Mouse (Mus musculus): ENCODE measurements at regions not wholly inside any gene's neighbourhood (a gene's known extent, or its start where the extent isn't known, plus 50 kb on each side); places are given as distances from the start of the nearest gene placed in this dataset.

DNA sequence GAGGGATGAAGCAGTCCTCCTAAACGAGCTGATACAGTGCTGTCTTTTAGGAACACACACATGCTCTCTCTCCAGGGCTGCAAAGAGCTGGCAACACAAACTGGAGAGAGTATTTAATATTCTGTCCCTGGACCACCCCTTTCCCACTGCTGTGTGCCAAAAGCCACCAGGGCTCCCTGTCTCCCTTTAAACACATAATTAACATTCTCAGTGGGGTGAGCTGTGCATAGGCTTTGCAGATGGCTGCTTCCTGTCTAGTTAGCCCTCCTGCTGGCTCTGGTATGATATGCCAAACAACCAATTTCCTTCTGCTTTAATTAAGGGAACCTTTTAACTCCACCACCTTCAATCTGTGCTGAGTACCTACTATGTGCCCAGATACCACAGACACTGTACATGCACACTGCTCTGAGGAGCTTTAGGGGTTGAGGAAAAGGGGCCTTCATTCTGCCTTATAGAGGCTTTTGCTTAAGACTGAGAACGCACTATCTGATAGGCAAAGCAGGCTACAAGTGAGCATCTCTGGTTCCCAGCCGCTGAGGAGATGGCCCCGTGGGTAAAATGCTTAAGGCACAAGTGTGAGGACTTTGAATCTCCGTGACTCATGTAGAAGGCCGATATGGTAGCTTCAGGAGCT is 222.9 kb upstream of the Lmcd1 start:
- TF ChIP-seq CTCF (conservative IDR thresholded peaks at IDR 0.05 in 1 of 2, IDR thresholded peaks at IDR 0.05 in 1 of 2; ENCODE audit: low read depth in 2 of 2, low read length in 2 of 2), result no peak
- no peak for TF ChIP-seq MAX (IDR thresholded peaks at IDR 0.05; ENCODE audit: low read length)
- no peak for TF ChIP-seq BHLHE40 (IDR thresholded peaks at IDR 0.05; ENCODE audit: low read depth, low read length)
- TF ChIP-seq USF2 (conservative IDR thresholded peaks at IDR 0.05; ENCODE audit: low read depth, low read length), result no peak
- TF ChIP-seq POLR2A (IDR thresholded peaks at IDR 0.05; ENCODE audit: low read depth, low read length), result no peak
- TF ChIP-seq ZMIZ1 (IDR thresholded peaks at IDR 0.05; ENCODE audit: low read depth, low read length), result no peak
- no peak for TF ChIP-seq ETS1 (conservative IDR thresholded peaks at IDR 0.05; ENCODE audit: low read depth, low read length)
- TF ChIP-seq CHD2 (IDR thresholded peaks at IDR 0.05; ENCODE audit: low read length), result no peak
- TF ChIP-seq EP300 (IDR thresholded peaks at IDR 0.05; ENCODE audit: low read length), result no peak
- no peak for TF ChIP-seq JUND (conservative IDR thresholded peaks at IDR 0.05; ENCODE audit: low read depth, low read length)
- TF ChIP-seq ZNF384 (IDR thresholded peaks at IDR 0.05; ENCODE audit: low read depth, low read length), result no peak
- TF ChIP-seq NELFE (IDR thresholded peaks at IDR 0.05; ENCODE audit: low read depth, low read length), result no peak

Data from CH12.LX (cell line).